Mouse (Mus musculus) limb, embryonic 15.5 days (tissue): Measurements from ENCODE around the gene Astl. TPM values are rescaled to one million over a fixed set of nuclear protein-coding genes. Genes with fewer than 3 reads are reported as not detected.

Source experiments
- ATAC-seq: fragments of 200-750 bp; cut with Nextera tagmentation; 2 replicates; pipeline ENCODE4 v1.8.0; 2017; ENCODE audit warnings: low read depth, moderate TSS enrichment; ENCODE audit not compliant: insufficient number of reproducible peaks, low FRiP score, low TSS enrichment
- H3K27ac ChIP-seq: fragments of 300-500 bp; sonication (generic); 2 replicates; pipeline ENCODE4 v1.5.1; 2015; ENCODE audit warnings: moderate library complexity, mild to moderate bottlenecking, inconsistent platforms
- H3K27me3 ChIP-seq: fragments of 300-500 bp; sonication (generic); 2 replicates; pipeline ENCODE4 v1.6.1; 2015; ENCODE audit warnings: inconsistent platforms
- H3K36me3 ChIP-seq: fragments of 300-500 bp; sonication (generic); 2 replicates; pipeline ENCODE4 v1.6.1; 2015; ENCODE audit warnings: inconsistent platforms
- H3K4me1 ChIP-seq: fragments of 300-500 bp; sonication (generic); 2 replicates; pipeline ENCODE4 v1.6.1; 2015; ENCODE audit warnings: inconsistent platforms
- H3K4me2 ChIP-seq: fragments of 300-500 bp; sonication (generic); 2 replicates; pipeline ENCODE4 v1.6.1; 2015; ENCODE audit warnings: mild to moderate bottlenecking, inconsistent platforms
- H3K4me3 ChIP-seq: fragments of 300-500 bp; sonication (generic); 2 replicates; pipeline ENCODE4 v1.5.1; 2015; ENCODE audit warnings: mild to moderate bottlenecking, inconsistent platforms
- H3K9ac ChIP-seq: fragments of 300-500 bp; sonication (generic); 2 replicates; pipeline ENCODE4 v1.6.1; 2015; ENCODE audit warnings: inconsistent platforms
- H3K9me3 ChIP-seq: fragments of 300-500 bp; sonication (generic); 2 replicates; pipeline ENCODE4 v1.6.1; 2016; ENCODE audit warnings: inconsistent platforms
- WGBS: fragments of 180-500 bp; shearing (Covaris S2); methylation state at CpG from one replicate; pipeline ENCODE4 v1.1.7; 2015; 5-methylcytosine and 5-hydroxymethylcytosine counted together
- polyA plus RNA-seq: library from polyadenylated mRNA; unstranded; fragments of >200 nt; fragmentation: Nextera tagmentation; extraction: Ambion mirVana; gene quantifications from 2 replicates; pipeline ENCODE4 v1.2.1, GENCODE M21; 2015

Astl gene
- polyA plus RNA-seq, 1 experiment from 2014 or later = 0.22 TPM

GRCm38 (mm10) chr2:127328090-127328851 lies 10.2 kb upstream of the Astl start:
- no peak overlapping the region for H3K4me3 ChIP-seq
- 67% methylated on average over 12 of the region's 12 CpGs for WGBS
- H3K27me3 ChIP-seq = no peaks in the 10 kb centered on the region
- H3K9me3 ChIP-seq = no peaks in the 10 kb centered on the region
- H3K4me1 ChIP-seq = no peaks in the 10 kb centered on the region; the same call in 1 of the 2 replicates
- H3K36me3 ChIP-seq = no peaks in the 10 kb centered on the region
- H3K27ac ChIP-seq = no peak overlapping the region
- no peak overlapping the region for H3K9ac ChIP-seq
- ATAC-seq = no peak; the same call in 1 of the 2 replicates
- no peak overlapping the region for H3K4me2 ChIP-seq

GRCm38 (mm10) chr2:127332807-127333570 lies 5.5 kb upstream of the Astl start:
- H3K27ac ChIP-seq = no peak overlapping the region
- ATAC-seq = no peak
- H3K4me2 ChIP-seq = no peak overlapping the region
- H3K4me3 ChIP-seq = no peak overlapping the region
- peaks cover 17% of the 10 kb centered on the region for H3K4me1 ChIP-seq
- peaks cover 37% of the 10 kb centered on the region for H3K27me3 ChIP-seq
- H3K36me3 ChIP-seq = no peaks in the 10 kb centered on the region
- WGBS = 81% methylated on average over 14 of the region's 14 CpGs
- H3K9me3 ChIP-seq = no peaks in the 10 kb centered on the region
- H3K9ac ChIP-seq = no peak overlapping the region

- no peak overlapping the region for H3K9ac ChIP-seq
- H3K9me3 ChIP-seq = no peaks in the 10 kb centered on the region
- ATAC-seq = no peak
- no peak overlapping the region for H3K4me2 ChIP-seq
- H3K27ac ChIP-seq = no peak overlapping the region
- peaks cover 38% of the 10 kb centered on the region for H3K27me3 ChIP-seq
- no peak overlapping the region for H3K4me3 ChIP-seq
- WGBS = 59% methylated on average over 5 of the region's 5 CpGs
- no peaks in the 10 kb centered on the region for H3K36me3 ChIP-seq
- H3K4me1 ChIP-seq = peaks cover 17% of the 10 kb centered on the region
Observed at GRCm38 (mm10) chr2:127333945-127334603, 4.4 kb upstream of the Astl start.

- Histone ChIP-seq H3K9ac (no peak overlapping the region), H3K27me3 (peaks cover 38% of the 10 kb centered on the region), H3K4me1 (peaks cover 17% of the 10 kb centered on the region), H3K36me3 (no peaks in the 10 kb centered on the region), H3K4me3 (no peak overlapping the region), H3K27ac (no peak overlapping the region), H3K4me2 (peak overlapping the region; percentile 96; the same call in 1 of the 2 replicates), H3K9me3 (no peaks in the 10 kb centered on the region)
- ATAC-seq = no peak
- WGBS = 34% methylated on average over 11 of the region's 11 CpGs
Observed at GRCm38 (mm10) chr2:127335078-127335541, 3.3 kb upstream of the Astl start.

GRCm38 (mm10) chr2:127335767-127336496 lies 2.5 kb upstream of the Astl start, which contains the start of gene Dusp2:
TSS of gene Dusp2 (plus strand) at chr2:127336159.
- peak within 1 kb of the TSS; percentile 29 for H3K9ac ChIP-seq
- no peak within 1 kb of the TSS for H3K27ac ChIP-seq
- peak within 1 kb of the TSS; percentile 96 for H3K4me2 ChIP-seq
- under 1% methylated on average over 73 of the region's 76 CpGs for WGBS
- H3K4me1 ChIP-seq = peaks cover 17% of the 10 kb centered on the region
- no peaks in the 10 kb centered on the region for H3K36me3 ChIP-seq
- peak within 1 kb of the TSS; percentile 56 for H3K4me3 ChIP-seq
- peaks cover 38% of the 10 kb centered on the region for H3K27me3 ChIP-seq
- ATAC-seq = peak; percentile 41
- H3K9me3 ChIP-seq = no peaks in the 10 kb centered on the region

- Histone ChIP-seq H3K36me3 (no peaks in the 10 kb centered on the region), H3K4me2 (peak overlapping the region; percentile 96), H3K9me3 (no peaks in the 10 kb centered on the region), H3K4me1 (peaks cover 17% of the 10 kb centered on the region), H3K4me3 (peak overlapping the region; percentile 56), H3K27me3 (peaks cover 38% of the 10 kb centered on the region), H3K9ac (peak overlapping the region; percentile 29), H3K27ac (no peak overlapping the region)
- ATAC-seq = no peak
- WGBS = 6% methylated on average over 33 of the region's 33 CpGs
Observed at GRCm38 (mm10) chr2:127336497-127336832, 2.0 kb upstream of the Astl start.

GRCm38 (mm10) chr2:127336885-127337284 lies 1.6 kb upstream of the Astl start:
- peak overlapping the region; percentile 56 for H3K4me3 ChIP-seq
- no peak overlapping the region for H3K9ac ChIP-seq
- no peak overlapping the region for H3K27ac ChIP-seq
- no peak for ATAC-seq
- peaks cover 17% of the 10 kb centered on the region for H3K4me1 ChIP-seq
- H3K4me2 ChIP-seq = peak overlapping the region; percentile 96
- H3K36me3 ChIP-seq = no peaks in the 10 kb centered on the region
- H3K9me3 ChIP-seq = no peaks in the 10 kb centered on the region
- peaks cover 38% of the 10 kb centered on the region for H3K27me3 ChIP-seq
- WGBS = 39% methylated on average over 5 of the region's 5 CpGs

- peaks cover 17% of the 10 kb centered on the region for H3K4me1 ChIP-seq
- H3K9ac ChIP-seq = no peak overlapping the region
- H3K4me2 ChIP-seq = no peak overlapping the region
- WGBS = 69% methylated on average over 11 of the region's 11 CpGs
- H3K9me3 ChIP-seq = no peaks in the 10 kb centered on the region
- H3K27me3 ChIP-seq = peaks cover 38% of the 10 kb centered on the region
- no peak for ATAC-seq
- H3K36me3 ChIP-seq = no peaks in the 10 kb centered on the region
- H3K4me3 ChIP-seq = peak overlapping the region; percentile 56
- no peak overlapping the region for H3K27ac ChIP-seq
Observed at GRCm38 (mm10) chr2:127337531-127337930, 908 bp upstream of the Astl start.

- no peak overlapping the region for H3K27ac ChIP-seq
- H3K27me3 ChIP-seq = peaks cover 38% of the 10 kb centered on the region
- H3K9me3 ChIP-seq = no peaks in the 10 kb centered on the region
- peaks cover 17% of the 10 kb centered on the region for H3K4me1 ChIP-seq
- H3K9ac ChIP-seq = no peak overlapping the region
- 54% methylated on average over 7 of the region's 7 CpGs for WGBS
- H3K4me2 ChIP-seq = no peak overlapping the region
- H3K4me3 ChIP-seq = no peak overlapping the region
- no peaks in the 10 kb centered on the region for H3K36me3 ChIP-seq
- ATAC-seq = no peak
Observed at GRCm38 (mm10) chr2:127338012-127338411, 427 bp upstream of the Astl start.

GRCm38 (mm10) chr2:127338833-127339232 lies 394 bp downstream of the Astl start:
- Histone ChIP-seq H3K4me1 (peaks cover 17% of the 10 kb centered on the region), H3K9ac (no peak overlapping the region), H3K36me3 (no peaks in the 10 kb centered on the region), H3K4me2 (no peak overlapping the region), H3K27me3 (peaks cover 38% of the 10 kb centered on the region), H3K9me3 (no peaks in the 10 kb centered on the region), H3K27ac (no peak overlapping the region), H3K4me3 (no peak overlapping the region)
- ATAC-seq = no peak
- WGBS = 58% methylated on average over 4 of the region's 4 CpGs

- Histone ChIP-seq H3K4me2 (no peak overlapping the region), H3K27me3 (peaks cover 36% of the 10 kb centered on the region), H3K4me3 (no peak overlapping the region), H3K9me3 (no peaks in the 10 kb centered on the region), H3K27ac (no peak overlapping the region), H3K4me1 (peaks cover 17% of the 10 kb centered on the region), H3K36me3 (no peaks in the 10 kb centered on the region), H3K9ac (no peak overlapping the region)
- ATAC-seq = no peak
- 75% methylated on average over 6 of the region's 6 CpGs for WGBS
Observed at GRCm38 (mm10) chr2:127339262-127339661, 823 bp downstream of the Astl start.
